Mouse (Mus musculus) CD4-positive helper T cell, adult 2 months (primary cell): Measurements from ENCODE around the gene Arhgap8.

Source experiments
- DNase-seq: peaks from one replicate; pipeline ENCODE4 v3.0.0-alpha.2; 2012; ENCODE audit warnings: low read depth, missing footprints, low spot score

The Arhgap8 gene

DNA sequence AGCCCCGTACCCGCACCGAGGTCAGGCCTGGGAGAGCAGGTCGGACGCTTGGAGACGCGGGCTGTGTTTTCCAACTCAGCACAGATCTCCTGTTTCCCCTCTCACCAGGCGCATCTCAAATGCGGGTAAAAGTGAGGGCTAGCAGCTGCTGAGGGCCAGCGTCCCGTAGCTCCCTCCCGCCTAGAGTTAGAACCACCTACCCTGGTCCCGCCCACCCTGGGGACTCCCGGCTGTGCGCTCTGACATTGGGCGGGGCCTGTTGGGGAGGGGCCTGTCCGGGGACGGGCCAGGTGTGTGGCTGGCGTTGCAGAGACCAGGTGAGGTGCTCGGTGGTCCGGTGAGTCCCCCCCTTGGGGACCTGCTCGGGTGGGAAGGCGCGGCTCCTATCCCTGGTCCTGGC, at the start of gene Arhgap8:
Gene Arhgap8 (plus strand): TSS at position 262 of the 400 bp plus-strand sequence.
- DNase-seq, result no peak

DNA sequence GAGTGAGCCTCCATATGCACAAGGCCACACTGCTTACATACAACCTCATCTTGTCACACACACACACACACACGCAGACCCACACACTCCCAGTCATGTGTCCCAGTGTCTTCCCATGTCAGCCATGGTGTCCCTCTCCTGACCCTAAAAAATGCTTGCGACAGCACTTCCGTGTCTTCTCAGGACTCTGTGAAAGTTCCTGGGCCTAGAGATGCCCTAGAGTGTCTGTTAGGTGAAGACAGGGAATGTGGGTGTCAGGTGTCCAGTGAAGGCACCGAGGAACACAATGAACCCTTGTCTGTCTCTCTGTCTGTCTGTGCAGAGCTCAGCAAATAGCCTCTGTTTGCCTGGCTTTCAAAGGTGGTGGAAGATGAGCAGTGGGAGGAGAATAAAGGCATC, 49.2 kb upstream of the Arhgap8 start:
- no peak for DNase-seq

DNA sequence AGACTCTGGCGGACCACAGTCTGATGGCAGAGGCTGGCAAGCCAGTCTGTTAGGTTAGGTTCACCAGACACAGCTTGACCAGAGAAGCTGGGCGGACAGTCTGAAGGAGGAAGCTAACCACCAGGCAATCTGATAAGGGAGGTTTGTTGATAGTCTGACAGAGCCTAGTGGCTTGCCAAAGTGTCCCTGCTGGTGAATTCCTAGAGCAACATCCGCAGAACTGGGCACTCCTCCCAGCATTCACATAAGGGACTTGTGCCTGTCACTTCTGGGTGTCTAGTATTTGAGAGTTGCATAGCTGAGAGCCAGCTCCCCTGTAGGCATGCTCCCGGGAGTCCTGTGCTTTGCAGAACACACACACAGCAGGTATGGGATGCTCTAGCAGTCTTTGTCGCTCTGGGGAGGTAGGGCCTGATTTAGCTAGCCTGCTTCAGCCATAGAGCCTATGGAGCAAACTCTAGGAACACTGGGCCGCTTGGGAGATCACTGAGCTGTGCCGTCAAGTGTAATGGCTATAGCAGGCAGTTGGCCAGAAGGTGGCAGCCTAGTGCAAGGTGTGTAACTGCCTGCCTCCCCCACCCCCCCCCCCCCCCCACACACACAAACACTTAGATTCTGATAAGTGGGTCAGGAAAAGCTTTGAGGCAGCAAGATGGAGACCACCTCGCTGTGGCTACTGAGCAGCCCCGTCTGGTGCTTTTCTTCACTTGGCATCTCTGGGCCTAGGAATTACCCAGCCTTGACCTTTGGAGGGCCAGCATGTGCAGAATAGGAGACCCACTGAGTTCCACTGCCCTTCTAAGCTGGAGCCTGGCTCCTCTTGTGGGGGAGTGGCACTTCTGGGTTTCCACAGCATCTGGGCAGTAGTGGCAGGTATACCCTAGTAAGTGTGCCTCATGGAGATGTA, 48.2 kb upstream of the Arhgap8 start:
- no peak for DNase-seq

DNA sequence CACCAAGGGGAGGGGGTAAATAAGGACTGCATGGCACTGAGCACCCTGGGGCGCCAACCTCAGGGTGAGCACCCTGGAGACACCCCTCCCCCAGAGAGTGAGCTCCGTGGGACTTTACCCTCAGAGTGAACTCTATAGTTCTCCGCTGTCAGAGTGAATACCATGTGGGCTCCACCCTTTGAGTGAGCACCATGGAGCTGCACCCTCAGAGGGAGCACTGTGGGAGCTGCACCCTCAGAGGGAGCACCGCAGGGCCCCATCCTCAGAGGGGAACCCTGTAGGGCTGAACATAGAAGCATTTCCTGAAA, 47.6 kb upstream of the Arhgap8 start:
- no peak for DNase-seq

DNA sequence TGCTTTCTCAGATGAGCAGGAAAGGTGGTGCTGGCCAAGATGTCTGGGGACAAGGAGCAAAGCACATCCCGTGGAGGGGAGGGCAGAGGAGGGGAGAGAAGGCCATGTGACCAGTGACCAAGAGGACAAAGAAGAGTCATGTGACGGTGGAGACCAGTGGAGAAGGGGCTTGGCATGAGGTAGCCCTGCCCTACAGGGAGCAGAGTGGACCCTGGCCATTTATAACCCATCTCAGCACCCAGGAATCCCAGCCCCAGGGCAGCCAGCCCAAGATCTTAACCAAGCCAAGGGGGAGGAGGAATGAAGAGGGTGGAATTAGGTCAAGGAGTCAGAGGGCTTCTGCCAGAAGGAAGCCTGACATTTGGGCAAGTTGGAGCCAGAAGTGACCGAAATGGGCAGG, 47.2 kb upstream of the Arhgap8 start:
- no peak for DNase-seq

DNA sequence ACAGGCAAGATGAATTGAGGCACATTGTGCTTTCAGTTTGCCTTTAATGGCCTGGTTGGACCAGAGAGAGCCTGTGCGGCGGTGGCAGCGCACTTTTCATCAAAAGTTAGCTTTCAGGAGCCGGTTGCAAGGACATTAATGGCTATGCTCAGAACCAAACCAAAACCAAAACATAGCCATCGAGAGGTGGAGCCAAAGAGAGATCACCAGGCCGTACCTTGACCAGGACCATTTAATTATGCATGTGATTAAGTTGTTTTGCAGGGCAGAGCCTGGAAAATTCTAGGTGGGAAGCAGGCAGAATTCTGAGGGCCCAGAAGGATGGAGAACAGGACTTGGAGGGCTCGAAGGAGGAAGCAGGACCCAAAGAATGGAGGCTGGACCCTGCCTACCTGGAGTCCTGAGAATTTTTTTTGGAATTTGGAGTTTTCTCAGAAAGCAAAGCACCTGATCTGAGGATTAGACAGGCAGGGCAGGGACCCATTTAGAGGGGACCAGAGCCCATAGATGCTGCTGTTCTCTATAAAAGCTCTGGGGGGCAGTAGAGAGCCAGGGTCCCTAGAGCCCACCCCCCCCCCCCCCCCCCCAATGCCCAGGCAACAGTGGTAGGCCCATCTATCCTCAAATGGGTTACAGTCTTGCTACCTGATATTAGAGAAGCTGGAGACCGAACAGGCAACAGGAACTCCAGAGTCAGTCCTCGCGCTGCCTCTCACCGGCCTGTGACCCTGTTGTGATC, 45.4 kb upstream of the Arhgap8 start:
- no peak for DNase-seq

DNA sequence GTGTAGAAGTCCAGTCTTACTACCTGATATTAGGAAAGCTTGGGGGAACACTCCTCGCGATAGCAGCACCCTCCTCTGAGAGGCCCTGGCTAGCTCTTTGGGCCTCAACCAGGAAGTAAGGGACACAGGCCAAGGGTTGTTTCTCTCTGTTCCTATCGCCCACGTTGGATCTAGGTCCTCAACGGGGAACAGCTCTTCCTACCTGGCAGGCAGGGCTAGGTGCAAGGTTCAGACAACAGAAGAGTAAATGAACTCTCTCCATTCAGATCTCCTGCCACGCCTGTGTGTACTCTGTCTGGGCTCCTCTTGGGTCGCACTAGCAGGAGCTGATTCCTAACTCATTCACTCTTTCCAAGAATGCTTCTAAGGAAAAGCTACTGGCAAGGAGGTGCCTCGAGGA, 44.5 kb upstream of the Arhgap8 start:
- no peak for DNase-seq

DNA sequence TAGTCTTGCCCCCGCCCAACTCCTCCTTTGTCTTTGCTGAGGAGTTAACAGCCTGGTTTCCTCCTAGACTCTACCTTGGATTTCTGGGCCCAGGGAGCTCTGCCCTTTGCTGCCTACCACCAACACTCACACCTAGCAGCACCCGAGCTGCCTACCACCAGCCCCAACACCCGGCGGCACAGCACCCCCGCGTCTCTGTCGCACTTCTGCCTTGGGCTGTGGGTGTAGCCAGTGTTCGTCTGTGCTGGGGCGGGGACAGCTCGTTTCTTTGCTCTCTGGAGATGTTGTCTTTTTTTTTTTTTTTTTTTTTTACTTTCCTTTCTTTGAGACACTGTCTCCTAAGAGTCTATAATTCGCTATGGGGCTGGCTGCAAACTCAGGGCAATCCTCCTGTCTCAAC, 41.9 kb upstream of the Arhgap8 start:
- no peak for DNase-seq

DNA sequence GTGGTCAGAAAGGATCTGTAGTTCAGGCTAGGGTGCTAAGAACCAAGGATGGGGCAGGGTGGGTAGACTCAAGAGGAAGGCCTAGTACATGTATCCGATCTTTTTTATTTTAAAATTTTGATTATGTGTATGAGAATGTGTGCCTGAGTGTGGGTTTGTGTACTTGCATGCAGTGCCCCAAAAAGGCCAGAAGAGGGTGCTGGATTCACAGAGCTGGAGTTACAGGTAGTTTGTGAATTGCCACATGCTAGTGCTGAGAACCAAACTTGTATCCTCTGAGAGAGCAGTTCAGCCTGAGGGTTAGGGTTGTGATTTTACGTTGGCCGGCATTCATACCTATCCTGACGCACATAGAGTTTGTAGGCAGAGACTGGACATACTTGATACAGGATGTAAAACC, 40.8 kb upstream of the Arhgap8 start:
- DNase-seq, result no peak

DNA sequence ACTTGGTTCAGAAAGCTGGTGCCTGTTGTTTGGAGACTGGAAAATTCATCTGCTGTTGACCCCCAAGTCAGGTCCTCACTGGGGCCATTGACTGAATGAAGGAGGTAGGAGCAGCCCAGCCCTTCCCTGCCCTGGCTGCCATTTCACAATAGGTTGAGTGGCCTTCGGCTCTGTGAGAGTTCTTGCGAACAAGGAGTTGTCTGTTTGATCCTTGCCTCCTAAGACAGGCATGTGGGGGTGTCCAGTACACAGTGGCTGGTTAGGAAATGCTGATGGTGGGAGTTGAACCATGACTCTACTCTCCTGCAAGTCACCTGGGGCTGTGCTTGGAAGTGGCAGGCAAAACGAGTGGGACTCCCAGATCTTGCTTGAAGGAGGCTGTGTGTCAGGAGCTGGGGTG, 40.1 kb upstream of the Arhgap8 start:
- no peak for DNase-seq

DNA sequence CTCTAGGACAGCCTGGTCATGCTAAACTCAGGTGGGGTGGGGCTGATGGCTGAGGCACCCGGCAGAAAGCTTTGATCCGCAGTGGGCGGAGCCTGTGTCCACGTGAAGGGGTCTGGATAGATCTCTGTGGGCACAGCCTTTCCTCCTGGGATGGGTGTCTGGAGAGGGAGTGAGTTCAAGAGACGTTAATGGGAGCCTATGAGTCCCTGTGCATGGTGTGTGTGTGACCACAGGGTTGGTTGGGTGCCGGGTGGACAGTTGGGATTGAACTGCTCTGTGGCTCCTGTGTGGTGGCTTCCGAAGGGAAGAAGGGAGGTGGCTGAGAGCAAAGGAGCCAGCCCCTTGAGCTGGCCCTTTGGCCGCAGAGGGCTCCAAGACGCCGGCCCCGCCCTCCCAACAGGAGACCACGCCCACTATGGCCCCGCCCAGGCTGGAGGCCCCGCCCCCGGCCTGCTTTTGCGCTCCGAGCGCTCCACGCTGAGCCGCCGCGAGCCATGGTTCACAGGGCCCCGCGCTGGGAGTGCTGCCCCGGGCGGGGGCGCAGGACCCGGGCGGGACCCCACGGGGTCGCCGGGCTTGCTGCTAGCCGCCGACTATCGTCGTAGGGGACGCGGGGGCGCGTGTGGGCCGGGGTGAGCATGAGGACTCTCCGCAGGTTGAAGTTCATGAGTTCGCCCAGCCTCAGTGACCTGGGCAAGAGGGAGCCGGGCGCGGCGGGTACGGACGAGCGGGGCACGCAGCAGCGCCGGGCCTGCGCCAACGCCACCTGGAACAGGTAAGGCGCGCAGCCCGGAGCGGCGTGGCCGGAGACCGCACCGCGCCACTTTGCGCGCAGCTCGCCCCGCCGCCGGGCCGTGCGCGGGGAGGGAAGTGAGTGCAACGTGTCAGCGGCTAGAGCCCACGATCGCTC, 39.1 kb upstream of the Arhgap8 start:
- peak; percentile 51 for DNase-seq

DNA sequence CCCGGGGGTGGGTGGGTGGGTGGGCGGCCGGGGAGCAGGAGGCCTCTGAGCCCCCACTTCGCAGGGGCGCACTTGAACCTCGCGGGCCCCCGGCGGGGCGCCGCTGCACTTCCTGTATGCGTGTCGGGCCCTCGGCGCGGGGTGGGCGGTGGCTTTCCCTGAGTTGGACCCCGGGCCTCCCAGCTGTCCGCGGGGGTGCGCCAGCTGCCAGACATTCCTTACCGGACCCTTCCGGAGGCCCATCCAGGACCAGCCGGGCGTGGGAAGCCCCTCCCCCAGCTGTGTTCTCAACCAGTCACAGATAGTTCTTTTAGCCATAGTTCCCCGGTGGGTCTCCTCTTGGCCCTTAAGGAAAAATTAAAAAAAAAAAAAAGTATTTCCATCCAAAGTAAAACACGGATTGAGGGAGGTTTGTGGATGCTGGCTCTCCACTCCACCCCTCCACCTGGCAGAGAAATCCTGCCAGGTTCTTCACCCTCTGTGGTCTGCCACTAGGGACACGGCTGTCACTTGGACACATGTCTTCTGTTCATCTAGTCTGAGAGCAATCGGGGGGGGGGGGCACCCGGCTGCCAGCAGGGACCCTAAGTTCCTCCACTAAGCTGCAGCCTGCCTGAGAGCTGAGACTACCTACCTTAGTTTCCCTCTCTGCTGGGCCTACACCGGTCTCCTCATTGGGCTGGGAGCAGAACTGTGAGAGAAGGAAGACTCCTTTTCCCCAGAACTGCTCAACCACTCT, 38.2 kb upstream of the Arhgap8 start:
- peak; percentile 15 for DNase-seq

DNA sequence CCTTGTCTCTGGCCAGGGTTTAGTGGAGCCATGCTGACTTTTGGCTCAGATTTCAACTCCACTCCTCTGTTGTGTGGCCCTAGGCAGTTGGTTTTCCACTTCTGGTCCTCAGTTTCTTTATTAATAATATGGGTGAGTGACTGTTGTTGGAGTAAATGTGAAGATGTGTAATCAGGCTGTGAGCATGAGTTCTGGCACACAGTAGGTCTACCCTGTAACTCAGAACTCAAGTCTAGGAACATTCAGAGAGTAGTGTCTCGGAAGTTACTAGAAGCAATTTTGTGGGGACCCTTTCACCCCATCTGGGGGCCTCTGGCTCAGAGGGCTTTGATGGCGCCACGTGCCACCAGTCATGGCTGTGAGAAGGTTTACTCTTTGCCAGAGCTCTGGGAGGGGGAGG, 37.6 kb upstream of the Arhgap8 start:
- no peak for DNase-seq

DNA sequence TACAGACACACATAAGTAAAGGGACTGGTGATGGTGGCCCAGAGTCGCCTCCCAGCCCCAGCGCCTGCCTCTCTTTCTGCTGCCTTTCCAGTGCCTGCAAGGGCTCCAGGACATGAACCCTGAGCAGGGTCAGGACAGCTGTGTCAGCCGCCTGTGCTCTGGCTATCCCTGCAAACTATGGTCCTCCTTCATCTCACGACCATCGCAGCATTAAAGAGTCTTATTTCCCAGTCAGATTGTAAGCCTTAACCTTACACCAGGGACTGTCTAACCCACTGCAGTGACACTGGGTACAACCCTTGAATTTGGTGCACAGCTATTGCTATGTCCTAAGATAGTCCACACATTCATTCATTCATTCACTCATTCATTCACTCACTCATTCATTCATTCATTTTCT, 37.0 kb upstream of the Arhgap8 start:
- no peak for DNase-seq

DNA sequence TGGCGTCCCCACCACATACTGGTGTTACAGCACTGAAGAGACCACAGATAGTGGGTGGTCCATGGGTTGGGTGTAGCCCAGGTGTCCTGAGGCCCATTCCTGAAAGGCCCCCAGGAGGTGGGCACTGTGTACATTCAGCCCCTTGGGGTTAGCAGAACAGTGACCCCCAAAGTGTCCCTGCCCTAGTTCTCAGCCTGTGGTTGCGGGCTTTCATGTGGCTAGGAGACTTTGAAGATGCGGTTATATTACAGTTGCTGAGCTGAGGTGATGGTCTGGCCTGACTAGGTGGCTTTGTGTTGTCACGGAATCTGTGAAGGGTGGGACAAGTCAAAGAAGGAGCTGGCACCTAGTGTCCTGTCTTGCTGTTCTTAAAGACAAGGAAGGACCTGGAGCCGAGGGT, 35.3 kb upstream of the Arhgap8 start:
- peak; percentile 29 for DNase-seq

DNA sequence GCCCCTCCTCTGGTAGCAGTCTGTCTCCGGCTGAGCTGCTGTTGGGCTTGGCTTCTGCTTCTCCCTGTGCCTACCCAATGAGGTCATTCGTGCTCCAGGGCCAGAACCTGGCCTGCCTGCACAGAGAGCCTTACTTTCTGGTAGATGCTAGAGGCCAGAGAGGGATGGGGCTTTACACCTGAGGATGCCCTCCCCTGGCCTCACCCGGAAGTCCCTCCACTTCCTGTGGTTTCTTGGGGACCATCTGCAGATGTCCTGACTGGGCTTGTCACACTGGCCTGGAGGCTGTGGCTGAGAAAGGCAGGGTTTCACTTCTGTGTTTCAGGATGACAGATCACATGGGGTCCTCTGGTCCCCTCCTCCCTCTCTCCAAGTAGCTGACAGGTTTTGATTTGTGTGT, 34.4 kb upstream of the Arhgap8 start:
- DNase-seq, result peak; percentile 41

DNA sequence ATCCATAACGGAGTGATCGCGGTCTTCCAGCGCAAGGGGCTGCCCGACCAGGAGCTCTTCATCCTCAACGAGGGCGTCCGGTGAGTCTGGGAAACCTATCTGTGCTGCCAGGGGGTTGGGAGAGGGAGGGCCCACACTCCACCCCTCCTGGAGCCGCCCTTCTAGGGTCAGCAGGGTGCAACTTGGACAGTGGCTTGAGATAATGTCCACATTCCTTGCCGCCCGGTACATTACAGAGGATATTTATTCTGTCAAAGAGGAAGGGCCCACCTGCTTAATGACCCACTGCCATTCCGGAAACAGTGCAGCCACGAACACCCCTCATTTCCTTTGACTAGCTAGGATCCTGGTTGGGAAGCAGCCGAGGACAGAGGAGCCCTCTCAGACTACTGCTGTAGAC, 31.9 kb upstream of the Arhgap8 start:
- DNase-seq, result no peak

DNA sequence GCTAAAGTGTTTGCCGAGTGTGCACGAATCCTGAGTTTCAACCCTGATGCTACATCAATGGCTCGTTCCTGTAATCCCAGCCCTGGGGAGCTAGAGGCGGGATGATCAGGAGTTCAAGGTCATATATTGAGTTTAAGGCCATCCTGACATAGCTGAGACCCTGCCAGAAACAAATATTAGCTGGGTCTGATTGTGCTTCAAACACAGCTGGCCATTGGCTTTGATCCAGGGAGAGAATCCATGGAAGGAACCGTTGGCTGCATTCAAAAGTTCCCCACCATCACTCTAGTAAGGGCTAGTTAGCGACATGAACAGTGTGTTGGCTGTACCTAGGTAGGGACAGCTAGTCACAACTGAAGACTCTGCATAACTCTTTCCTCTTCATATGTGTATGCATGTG, 30.5 kb upstream of the Arhgap8 start:
- no peak for DNase-seq

DNA sequence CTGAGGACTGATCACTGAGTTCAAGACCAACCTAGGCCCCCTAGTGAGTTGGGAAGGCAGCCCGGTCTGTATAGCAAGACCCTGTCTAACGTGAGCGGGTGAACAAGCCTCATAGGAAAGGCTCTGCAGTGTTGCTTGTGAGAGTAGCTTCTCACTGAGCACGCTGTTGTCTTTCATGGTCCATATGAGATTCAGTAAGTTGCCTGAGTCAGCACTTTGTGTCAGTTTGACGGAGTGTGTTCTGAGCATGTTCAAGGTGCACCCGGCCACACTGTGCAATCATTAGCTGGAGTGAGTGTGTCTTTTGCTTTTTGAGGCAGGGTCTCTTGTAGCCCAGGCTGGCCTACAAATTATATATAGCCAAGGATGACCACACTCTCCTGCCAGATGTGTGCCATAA, 28.3 kb upstream of the Arhgap8 start:
- no peak for DNase-seq

DNA sequence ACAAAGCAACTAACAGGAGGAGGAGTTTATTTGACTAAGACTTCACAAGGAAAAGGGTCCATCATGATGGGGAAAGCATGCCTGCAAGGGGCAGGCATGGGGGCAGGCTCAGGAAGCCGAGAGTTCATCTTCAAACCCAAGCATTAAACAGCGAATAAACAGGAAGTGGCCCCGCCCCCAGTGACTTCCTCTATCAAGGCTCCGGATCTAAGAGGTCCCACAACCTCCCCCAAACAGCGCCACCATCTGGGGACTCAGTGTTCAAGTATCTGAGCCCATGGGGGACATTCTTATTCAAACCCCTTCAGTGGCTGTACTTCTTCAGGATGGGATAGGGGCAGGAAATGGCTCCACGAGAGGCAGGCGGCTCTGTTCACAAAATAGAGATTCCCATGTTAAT, 27.2 kb upstream of the Arhgap8 start:
- DNase-seq, result no peak

DNA sequence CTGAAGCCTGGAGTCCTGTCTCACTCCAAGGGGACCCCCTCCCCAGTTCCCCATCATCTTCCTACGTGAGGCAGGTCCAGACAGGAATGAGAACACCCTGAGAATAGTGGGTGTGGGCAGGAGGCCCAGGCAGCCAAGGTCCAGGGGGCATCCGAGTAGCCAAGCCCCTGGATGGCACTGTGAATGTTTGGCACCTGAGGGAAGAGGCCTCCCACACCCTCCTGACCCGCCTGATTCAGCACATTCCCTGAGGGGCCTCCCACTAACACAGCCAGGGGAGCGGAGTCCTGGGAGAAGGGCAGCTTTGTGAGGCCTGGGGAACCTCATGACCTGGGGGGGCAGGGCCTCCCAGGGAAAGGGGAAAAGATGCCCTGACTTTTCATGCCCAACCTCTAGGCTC, 23.8 kb upstream of the Arhgap8 start:
- DNase-seq, result no peak

DNA sequence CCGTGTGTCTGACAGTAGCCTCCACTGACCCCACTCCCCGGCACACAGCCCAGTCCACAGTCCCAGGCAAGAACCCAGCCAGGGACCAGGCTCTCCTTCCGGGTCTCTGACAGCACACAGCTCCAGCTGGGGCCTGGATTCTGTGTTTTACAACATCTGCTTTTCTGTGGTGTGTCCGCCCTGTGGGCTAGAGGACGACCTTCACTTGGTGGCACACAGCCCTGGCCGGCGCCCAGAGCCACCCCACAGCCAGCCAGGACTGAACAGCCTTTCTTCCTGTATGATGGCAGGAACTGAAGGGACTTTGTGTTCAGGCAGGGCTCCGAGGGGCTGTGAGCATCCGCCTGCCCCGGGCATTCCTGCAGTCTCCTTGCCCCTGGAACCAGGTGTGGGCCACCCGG, 22.2 kb upstream of the Arhgap8 start:
- DNase-seq, result no peak
